Mouse (Mus musculus) left cerebral cortex, postnatal 36 days (tissue): ENCODE results near the gene Trabd. TPM values are rescaled to one million over a fixed set of nuclear protein-coding genes. Genes with fewer than 3 reads are reported as not detected.

Experiments
- DNase-seq, 2 experiments: peaks; one replicate each; pipeline ENCODE4 v3.0.0; 2021 to 2022; ENCODE audit warnings: low spot score in 2 of 2, mixed read lengths in 1 of 2
- intact Hi-C: fragments of 180-260 bp; cut with DNase I; formaldehyde crosslinking; loops from one replicate; pipeline ENCODE4 v1.15.1; 2025
- total RNA-seq, 2 experiments: library from RNA; stranded (reverse); gene quantifications; 2 replicates each; pipeline ENCODE4 v1.2.3; 2021

The Trabd gene
- 10 to 100 TPM; 16.8 to 19.5 TPM for total RNA-seq

GRCm38 (mm10) chr15:89074613-89075477 is at the start of gene Trabd:
Trabd (plus strand) TSS chr15:89075124.
- DNase-seq = no peak
- intact Hi-C loops = loop anchor here (2.0 kb wide), 1 partner anchor 14 kb away; no protein-coding TSS in a partner anchor

- intact Hi-C loops = no loop called here
- no peak for DNase-seq
Measured at GRCm38 (mm10) chr15:89044381-89044780, 30.5 kb upstream of the Trabd start.

- intact Hi-C loops = no loop called here
- no peak for DNase-seq
Measured at GRCm38 (mm10) chr15:89046356-89046755, 28.6 kb upstream of the Trabd start.

GRCm38 (mm10) chr15:89054666-89055065 is 20.3 kb upstream of the Trabd start:
- no peak for DNase-seq
- intact Hi-C loops = loop anchor here (10.0 kb wide), 1 partner anchor 230 kb away; no protein-coding TSS in a partner anchor

GRCm38 (mm10) chr15:89058736-89059135 is 16.2 kb upstream of the Trabd start:
- intact Hi-C loops = loop anchor here (10.0 kb wide), 1 partner anchor 234 kb away; no protein-coding TSS in a partner anchor
- DNase-seq = no peak

GRCm38 (mm10) chr15:89059161-89059931 is 15.6 kb upstream of the Trabd start, which contains the start of gene Panx2:
Panx2 (plus strand) TSS chr15:89059734.
- intact Hi-C loops = loop anchor here (10.0 kb wide), 1 partner anchor 235 kb away; no protein-coding TSS in a partner anchor
- peak in 1 of 2 experiments; percentile 57 for DNase-seq

- intact Hi-C loops = loop anchor here (2.0 to 5.0 kb wide), 2 partner anchors 15 to 113 kb away; partner anchors contain the start of gene Trabd
- DNase-seq = peak; percentile 54 to 67
Measured at GRCm38 (mm10) chr15:89060032-89060681, 14.8 kb upstream of the Trabd start.

- intact Hi-C loops = loop anchor here (2.0 to 5.0 kb wide), 2 partner anchors 14 to 114 kb away; partner anchors contain the start of gene Trabd
- DNase-seq = no peak
Measured at GRCm38 (mm10) chr15:89060811-89061460, 14.0 kb upstream of the Trabd start.

- peak in 1 of 2 experiments; percentile 2 for DNase-seq
- intact Hi-C loops = loop anchor here (2.0 to 5.0 kb wide), 2 partner anchors 13 to 115 kb away; partner anchors contain the start of gene Trabd
Measured at GRCm38 (mm10) chr15:89061761-89062517, 13.0 kb upstream of the Trabd start.

- DNase-seq = peak in 1 of 2 experiments; percentile 2
- intact Hi-C loops = loop anchor here (5.0 kb wide), 1 partner anchor 115 kb away; no protein-coding TSS in a partner anchor
Measured at GRCm38 (mm10) chr15:89062518-89062910, 12.4 kb upstream of the Trabd start.

- no peak for DNase-seq
- intact Hi-C loops = loop anchor here (5.0 kb wide), 1 partner anchor 116 kb away; no protein-coding TSS in a partner anchor
Measured at GRCm38 (mm10) chr15:89063001-89063400, 11.9 kb upstream of the Trabd start.

- intact Hi-C loops = loop anchor here (5.0 kb wide), 1 partner anchor 116 kb away; no protein-coding TSS in a partner anchor
- peak; percentile 62 to 73 for DNase-seq
Measured at GRCm38 (mm10) chr15:89063536-89063935, 11.4 kb upstream of the Trabd start.

- DNase-seq = peak in 1 of 2 experiments; percentile 3
- intact Hi-C loops = loop anchor here (5.0 kb wide), 1 partner anchor 118 kb away; no protein-coding TSS in a partner anchor
Measured at GRCm38 (mm10) chr15:89064891-89065290, 10.0 kb upstream of the Trabd start.

GRCm38 (mm10) chr15:89067609-89068008 is 7.3 kb upstream of the Trabd start:
- intact Hi-C loops = no loop called here
- no peak for DNase-seq

GRCm38 (mm10) chr15:89068226-89068625 is 6.7 kb upstream of the Trabd start:
- DNase-seq = no peak
- intact Hi-C loops = no loop called here

GRCm38 (mm10) chr15:89069336-89069840 is 5.5 kb upstream of the Trabd start:
- DNase-seq = no peak
- intact Hi-C loops = no loop called here

- intact Hi-C loops = no loop called here
- no peak for DNase-seq
Measured at GRCm38 (mm10) chr15:89070606-89071005, 4.3 kb upstream of the Trabd start.
